Mouse (Mus musculus): ENCODE data around the gene Itgb3bp. TPM values are rescaled to one million over a fixed set of nuclear protein-coding genes. Genes with fewer than 3 reads are reported as not detected.
A peak's percentile ranks its signal among the peaks of the same experiment; 100 is the strongest.

Gene Itgb3bp
- polyA plus RNA-seq, 1 experiment from 2014 or later: 29.7 TPM

DNA sequence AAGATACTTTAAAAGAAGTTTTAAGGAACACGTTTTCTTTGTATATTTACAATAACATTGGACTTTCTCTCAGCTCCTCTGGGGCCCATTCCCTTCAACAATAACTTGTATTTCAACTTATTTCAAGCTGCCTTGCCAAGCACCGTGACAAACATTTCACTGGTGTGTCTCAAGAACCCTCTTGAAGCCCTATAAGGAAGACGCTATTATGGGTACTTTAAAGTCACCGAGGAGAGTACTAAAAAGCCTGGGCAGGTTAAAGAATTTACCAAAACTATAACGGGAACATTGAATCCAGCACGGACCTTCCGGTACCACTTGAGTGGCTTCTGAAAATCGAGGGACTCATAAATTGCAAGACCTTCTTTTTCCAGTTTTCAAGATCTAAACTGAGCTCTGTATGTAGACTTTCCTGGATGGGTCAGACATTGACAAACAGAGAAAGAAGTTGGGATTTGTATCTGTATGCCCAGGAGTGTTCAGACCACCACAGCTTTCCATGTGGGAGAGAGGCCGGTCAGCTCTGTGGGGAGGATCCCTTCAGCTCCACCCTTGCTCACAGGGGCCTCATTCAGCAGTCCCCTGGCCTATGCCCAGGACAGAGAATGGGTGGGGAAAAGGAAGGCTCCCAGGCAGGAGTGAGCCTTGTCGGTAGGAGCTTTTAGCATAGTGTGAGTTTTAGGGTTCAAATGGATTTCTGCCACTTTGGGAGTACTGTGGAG lies 1.1 kb upstream of the Itgb3bp start:
- Histone ChIP-seq H3K27me3 (replicated peaks) (no peaks in the 10 kb centered on the region), H3K9ac (peak overlapping the region; percentile 12; the same call in 1 of the 2 replicates), H3K36me3 (peaks cover 6% of the 10 kb centered on the region; the same call in 1 of the 2 replicates), H3K27ac (0 out of 2 replicates have a peak overlapping the region, but pooled peaks have one; percentile 10), H3K4me2 (peak overlapping the region; percentile 92), H3K4me3 (peak overlapping the region; percentile 67), H3K9me3 (replicated peaks) (no peaks in the 10 kb centered on the region), H3K4me1 (peaks cover 61% of the 10 kb centered on the region)
- WGBS (ENCODE audit: insufficient replicate concordance): 51% methylated on average over 10 of the region's 10 CpGs
- no peak for ATAC-seq

DNA sequence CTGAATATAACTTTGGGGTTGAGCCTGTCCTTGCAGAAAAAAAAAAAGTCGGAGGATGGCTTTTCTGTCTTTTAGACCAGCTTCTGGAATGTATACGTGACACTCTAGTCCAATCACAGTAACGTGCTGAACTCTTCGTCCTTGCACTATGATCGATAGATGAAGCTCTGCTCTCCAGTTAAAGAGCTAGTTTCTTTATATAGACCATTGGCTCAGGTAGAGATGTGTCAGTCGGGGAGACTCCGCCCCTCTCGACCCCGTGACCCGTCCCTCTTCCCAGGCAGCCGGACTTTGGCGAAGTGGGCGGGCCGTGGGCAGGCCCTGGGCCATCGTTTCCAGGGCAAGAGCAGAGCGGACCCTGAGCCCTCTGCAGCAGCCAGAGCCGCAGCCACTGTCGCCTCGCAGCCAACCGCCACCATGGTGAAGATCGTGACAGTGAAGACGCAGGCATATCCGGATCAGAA lies 432 bp downstream of the Itgb3bp start, which contains the start of gene Pgm1:
Gene Pgm1 (plus strand): TSS at position 266 of the 464 bp plus-strand sequence.
- peak; percentile 83 for ATAC-seq
- Histone ChIP-seq H3K4me2 (peak within 1 kb of the TSS; percentile 92), H3K9ac (peak within 1 kb of the TSS; percentile 76), H3K4me1 (peaks cover 61% of the 10 kb centered on the region), H3K9me3 (replicated peaks) (no peaks in the 10 kb centered on the region), H3K27me3 (replicated peaks) (no peaks in the 10 kb centered on the region), H3K27ac (peak within 1 kb of the TSS; percentile 81), H3K36me3 (peaks cover 6% of the 10 kb centered on the region; the same call in 1 of the 2 replicates), H3K4me3 (peak within 1 kb of the TSS; percentile 67)
- 2% methylated on average over 23 of the region's 23 CpGs for WGBS (ENCODE audit: insufficient replicate concordance)

DNA sequence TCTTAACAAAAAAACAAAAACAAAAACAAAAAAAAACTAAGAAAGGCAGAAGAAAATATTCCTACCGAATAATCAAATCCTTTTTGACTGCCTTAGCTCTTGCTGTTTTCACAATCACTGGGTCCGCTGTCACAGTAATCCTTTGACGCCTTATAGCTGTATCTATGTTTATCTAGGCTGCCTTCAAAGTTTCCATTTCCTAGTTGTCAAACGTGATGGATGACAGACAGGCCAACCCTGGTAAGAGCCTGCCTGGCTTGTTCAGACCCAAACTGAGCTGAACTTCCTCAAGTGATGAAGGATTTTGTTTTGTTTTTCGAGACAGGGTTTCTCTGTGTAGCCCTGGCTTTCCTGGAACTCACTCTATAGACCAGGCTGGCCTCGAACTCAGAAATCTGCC lies 1.1 kb downstream of the Itgb3bp start:
- peaks cover 6% of the 10 kb centered on the region; the same call in 1 of the 2 replicates for H3K36me3 ChIP-seq
- H3K4me1 ChIP-seq: peaks cover 57% of the 10 kb centered on the region
- peak overlapping the region; percentile 92 for H3K4me2 ChIP-seq
- no peak overlapping the region for H3K9ac ChIP-seq
- 26% methylated on average over 6 of the region's 6 CpGs for whole genome bisulfite sequencing (ENCODE audit: insufficient replicate concordance)
- ATAC-seq: no peak
- H3K9me3 ChIP-seq (replicated peaks): no peaks in the 10 kb centered on the region
- H3K27me3 ChIP-seq (replicated peaks): no peaks in the 10 kb centered on the region
- H3K4me3 ChIP-seq: no peak overlapping the region
- no peak overlapping the region for H3K27ac ChIP-seq

DNA sequence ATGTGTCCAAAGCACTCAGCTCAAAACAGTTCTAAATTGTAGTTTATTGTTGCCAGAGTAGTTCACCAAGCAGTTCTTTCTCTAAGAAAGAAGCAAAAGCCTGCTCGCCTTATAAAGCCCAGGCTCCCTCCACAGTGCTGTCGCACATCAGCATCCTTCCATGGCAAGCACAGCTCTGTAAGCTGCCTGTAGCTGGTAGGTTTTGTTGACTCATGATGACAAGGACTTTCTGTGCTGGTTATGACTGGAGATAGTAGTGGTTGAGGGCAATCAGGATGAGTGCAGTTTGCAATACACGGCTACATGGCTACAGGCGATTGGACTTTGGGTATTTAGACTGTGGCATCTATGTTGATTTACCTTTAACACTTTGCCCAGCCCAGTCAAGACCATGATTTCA lies 3.2 kb downstream of the Itgb3bp start:
- Histone ChIP-seq H3K9ac (no peak overlapping the region), H3K27me3 (replicated peaks) (no peaks in the 10 kb centered on the region), H3K4me3 (no peak overlapping the region), H3K4me2 (no peak overlapping the region), H3K9me3 (replicated peaks) (no peaks in the 10 kb centered on the region), H3K4me1 (peaks cover 50% of the 10 kb centered on the region), H3K27ac (no peak overlapping the region), H3K36me3 (no peaks in the 10 kb centered on the region)
- WGBS (ENCODE audit: insufficient replicate concordance): 52% methylated on average over 4 of the region's 4 CpGs
- ATAC-seq: peak; percentile 73

DNA sequence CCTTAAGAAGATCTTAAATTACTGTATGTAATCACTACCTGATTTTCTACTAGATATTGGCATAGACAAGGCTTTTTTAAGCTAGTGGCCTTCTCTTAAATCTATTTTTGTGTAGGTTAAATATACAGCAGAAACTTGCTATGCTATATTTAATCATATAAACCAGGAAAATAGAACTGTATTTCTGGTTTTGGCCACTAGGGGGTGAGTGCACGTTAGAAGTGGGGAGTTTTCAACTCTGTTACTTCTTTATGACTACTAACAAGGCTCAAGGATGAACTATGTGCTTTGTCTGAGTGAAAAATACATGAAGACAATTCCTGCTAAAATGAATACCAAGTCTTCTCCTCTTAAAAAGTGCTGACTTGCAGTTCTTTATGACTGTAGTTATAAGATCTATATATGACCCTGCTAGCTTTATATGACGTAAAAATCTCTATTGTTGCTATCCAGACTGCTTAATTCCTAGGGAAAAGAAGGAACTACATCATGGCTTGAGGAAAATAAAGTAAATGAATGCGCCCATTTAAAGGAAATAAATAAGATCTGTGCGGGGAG lies 15.6 kb downstream of the Itgb3bp start:
- H3K27ac ChIP-seq: no peak overlapping the region
- no peaks in the 10 kb centered on the region for H3K4me1 ChIP-seq
- H3K4me2 ChIP-seq: no peak overlapping the region
- WGBS (ENCODE audit: insufficient replicate concordance): 58% methylated on average over 4 of the region's 4 CpGs
- ATAC-seq: no peak
- no peak overlapping the region for H3K4me3 ChIP-seq
- H3K36me3 ChIP-seq: no peaks in the 10 kb centered on the region
- H3K9ac ChIP-seq: no peak overlapping the region
- H3K9me3 ChIP-seq (replicated peaks): no peaks in the 10 kb centered on the region
- H3K27me3 ChIP-seq (replicated peaks): no peaks in the 10 kb centered on the region

DNA sequence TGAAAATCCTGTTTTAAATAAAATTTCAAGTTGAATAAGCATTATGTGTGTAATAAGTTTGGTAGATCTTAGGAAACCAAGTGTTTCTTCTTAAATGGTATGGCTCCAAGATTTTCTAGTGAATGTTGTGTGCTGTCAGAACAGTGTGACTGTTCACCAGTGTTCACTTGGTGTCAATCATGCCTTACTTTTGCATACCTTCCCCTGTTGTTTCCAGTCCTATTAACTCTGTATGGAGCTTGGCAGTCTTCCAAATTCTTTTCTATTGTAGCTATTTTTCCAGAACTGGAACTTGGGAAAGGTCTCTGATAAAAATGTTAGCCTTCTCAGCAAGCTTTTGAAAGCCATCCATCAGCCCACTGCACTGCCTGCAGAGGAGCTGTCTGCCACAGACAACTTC lies 47.2 kb downstream of the Itgb3bp start:
- no peak overlapping the region for H3K9ac ChIP-seq
- 0 out of 2 replicates have a peak, but pooled peaks cover 6% of the 10 kb centered on the region for H3K36me3 ChIP-seq
- no peaks in the 10 kb centered on the region for H3K9me3 ChIP-seq (replicated peaks)
- H3K4me3 ChIP-seq: no peak overlapping the region
- no peak for ATAC-seq
- H3K4me2 ChIP-seq: no peak overlapping the region
- H3K27ac ChIP-seq: no peak overlapping the region
- H3K4me1 ChIP-seq: no peaks in the 10 kb centered on the region
- H3K27me3 ChIP-seq (replicated peaks): no peaks in the 10 kb centered on the region

DNA sequence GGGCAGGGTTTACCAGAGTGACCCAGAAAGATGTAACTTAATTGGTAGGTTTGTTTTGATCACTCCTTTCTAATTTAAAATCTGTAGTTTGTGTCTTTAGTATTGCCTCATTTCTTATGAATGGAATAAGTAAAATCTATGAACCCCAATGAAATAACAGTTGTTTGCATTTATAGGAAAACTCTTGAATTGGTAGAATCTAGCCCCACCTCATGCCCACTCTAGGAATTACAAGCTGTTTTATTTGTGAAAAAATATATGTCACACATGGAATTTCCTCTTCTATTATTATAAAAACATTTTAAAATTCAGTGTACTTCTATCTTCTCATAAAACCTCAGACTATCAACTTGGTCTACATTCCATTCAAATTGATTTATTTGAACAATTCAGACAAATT lies 47.7 kb downstream of the Itgb3bp start:
- Histone ChIP-seq H3K9me3 (replicated peaks) (no peaks in the 10 kb centered on the region), H3K4me1 (no peaks in the 10 kb centered on the region), H3K4me3 (no peak overlapping the region), H3K27ac (no peak overlapping the region), H3K27me3 (replicated peaks) (no peaks in the 10 kb centered on the region), H3K4me2 (no peak overlapping the region), H3K36me3 (0 out of 2 replicates have a peak, but pooled peaks cover 8% of the 10 kb centered on the region), H3K9ac (no peak overlapping the region)
- ATAC-seq: no peak

DNA sequence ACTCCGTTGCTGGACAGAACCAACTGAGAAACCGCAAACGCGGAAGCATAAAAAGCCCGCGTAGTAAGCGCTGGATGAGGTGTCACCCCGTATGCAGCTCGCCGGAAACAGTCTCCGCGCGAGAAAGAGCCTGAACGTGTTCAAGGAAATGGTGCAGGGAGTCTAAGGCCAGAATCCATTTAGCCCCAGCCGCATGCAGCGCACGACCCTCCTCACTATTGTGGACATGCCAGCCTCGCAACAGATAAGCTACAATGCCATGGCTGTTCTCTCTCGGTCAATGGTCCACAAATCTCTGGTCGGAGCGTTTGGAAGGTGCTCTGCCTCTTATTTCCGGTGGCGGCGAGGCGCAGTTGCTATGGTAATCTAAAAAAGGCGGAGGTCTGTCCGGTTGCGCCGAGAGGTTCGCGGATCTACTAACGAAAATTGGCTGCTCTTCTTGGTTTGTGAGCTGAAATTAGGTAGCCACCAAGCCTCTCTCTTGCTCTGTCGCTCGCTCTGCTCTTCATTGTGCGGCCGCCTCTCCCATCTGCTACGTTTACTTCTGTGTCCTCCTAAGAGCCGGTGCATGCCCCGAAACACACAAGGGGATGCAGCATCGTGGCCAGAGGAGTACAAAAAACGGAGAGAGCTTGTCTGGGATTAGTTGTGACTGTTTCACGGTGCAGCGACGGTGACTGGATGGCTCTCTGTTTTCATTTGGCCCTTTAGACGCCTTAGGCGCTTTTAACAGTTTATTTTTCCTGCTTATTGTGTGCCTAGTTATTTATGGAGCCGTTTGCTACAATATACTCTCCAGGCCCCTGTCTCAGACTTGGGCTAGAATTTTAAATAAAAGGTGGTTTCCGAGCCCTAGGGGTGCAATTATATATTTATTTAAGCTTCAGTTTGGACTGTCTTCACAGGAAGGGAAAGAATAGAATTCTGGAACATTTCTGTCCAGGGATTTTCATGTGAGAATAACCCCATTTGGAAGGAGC lies 100.2 kb downstream of the Itgb3bp start, which contains the start of gene Efcab7:
Gene Efcab7 (plus strand): TSS at position 105 of the 980 bp plus-strand sequence.
- no peaks in the 10 kb centered on the region for H3K27me3 ChIP-seq (replicated peaks)
- H3K9me3 ChIP-seq (replicated peaks): no peaks in the 10 kb centered on the region
- H3K27ac ChIP-seq: peak within 1 kb of the TSS; percentile 77
- peak within 1 kb of the TSS; percentile 80 for H3K4me2 ChIP-seq
- peaks cover 21% of the 10 kb centered on the region for H3K4me1 ChIP-seq
- peak; percentile 92 for ATAC-seq
- peak within 1 kb of the TSS; percentile 77 for H3K9ac ChIP-seq
- no peaks in the 10 kb centered on the region for H3K36me3 ChIP-seq
- H3K4me3 ChIP-seq: peak within 1 kb of the TSS; percentile 80
- under 1% methylated on average over 48 of the region's 48 CpGs for WGBS (ENCODE audit: insufficient replicate concordance)

DNA sequence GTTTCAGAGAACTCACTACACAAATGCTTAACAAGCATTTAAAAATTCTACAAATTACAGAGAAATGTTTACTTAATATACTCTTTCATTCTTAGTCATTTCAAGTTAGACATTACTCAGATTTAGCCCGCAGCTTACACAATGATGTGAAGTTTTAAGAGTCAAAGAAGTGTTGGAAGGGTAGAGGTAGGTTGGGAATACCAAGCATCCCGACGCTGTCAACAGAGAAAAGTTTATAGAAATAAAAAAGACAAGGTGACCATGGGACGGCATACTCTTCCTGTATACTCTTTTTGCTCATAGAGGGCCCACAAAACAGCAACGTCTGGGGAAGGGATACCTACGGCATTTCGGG lies 100.9 kb downstream of the Itgb3bp start:
- Histone ChIP-seq H3K4me3 (peak overlapping the region; percentile 80), H3K27me3 (replicated peaks) (no peaks in the 10 kb centered on the region), H3K4me2 (peak overlapping the region; percentile 80), H3K9me3 (replicated peaks) (no peaks in the 10 kb centered on the region), H3K36me3 (no peaks in the 10 kb centered on the region), H3K27ac (peak overlapping the region; percentile 77; the same call in 1 of the 2 replicates), H3K9ac (peak overlapping the region; percentile 77), H3K4me1 (peaks cover 21% of the 10 kb centered on the region)
- ATAC-seq: no peak
- WGBS (ENCODE audit: insufficient replicate concordance): under 1% methylated on average over 7 of the region's 7 CpGs

DNA sequence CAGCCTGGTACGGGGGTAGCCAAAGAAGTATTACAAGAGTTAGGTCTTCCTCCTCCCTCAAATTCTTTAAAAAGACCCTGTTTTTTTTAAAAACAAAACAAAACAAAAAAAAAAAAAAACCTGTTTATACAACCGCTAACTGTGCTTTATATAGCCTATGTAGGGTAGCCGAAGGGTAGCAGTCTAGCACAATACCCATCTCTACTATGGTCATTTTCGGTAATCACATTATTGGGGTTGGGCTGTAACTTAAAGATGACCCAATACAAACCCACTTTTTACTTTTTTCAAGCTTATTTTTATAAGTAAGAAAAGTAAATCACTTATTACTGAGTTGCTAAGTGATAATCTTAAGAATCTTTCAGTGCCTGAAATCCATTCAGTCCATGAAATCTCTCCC lies 101.3 kb downstream of the Itgb3bp start:
- no peak for ATAC-seq
- Histone ChIP-seq H3K27me3 (replicated peaks) (no peaks in the 10 kb centered on the region), H3K9me3 (replicated peaks) (no peaks in the 10 kb centered on the region), H3K4me3 (peak overlapping the region; percentile 80), H3K36me3 (no peaks in the 10 kb centered on the region), H3K9ac (peak overlapping the region; percentile 77), H3K4me1 (peaks cover 21% of the 10 kb centered on the region), H3K4me2 (peak overlapping the region; percentile 80), H3K27ac (no peak overlapping the region)
- WGBS (ENCODE audit: insufficient replicate concordance): 43% methylated on average over 4 of the region's 4 CpGs

DNA sequence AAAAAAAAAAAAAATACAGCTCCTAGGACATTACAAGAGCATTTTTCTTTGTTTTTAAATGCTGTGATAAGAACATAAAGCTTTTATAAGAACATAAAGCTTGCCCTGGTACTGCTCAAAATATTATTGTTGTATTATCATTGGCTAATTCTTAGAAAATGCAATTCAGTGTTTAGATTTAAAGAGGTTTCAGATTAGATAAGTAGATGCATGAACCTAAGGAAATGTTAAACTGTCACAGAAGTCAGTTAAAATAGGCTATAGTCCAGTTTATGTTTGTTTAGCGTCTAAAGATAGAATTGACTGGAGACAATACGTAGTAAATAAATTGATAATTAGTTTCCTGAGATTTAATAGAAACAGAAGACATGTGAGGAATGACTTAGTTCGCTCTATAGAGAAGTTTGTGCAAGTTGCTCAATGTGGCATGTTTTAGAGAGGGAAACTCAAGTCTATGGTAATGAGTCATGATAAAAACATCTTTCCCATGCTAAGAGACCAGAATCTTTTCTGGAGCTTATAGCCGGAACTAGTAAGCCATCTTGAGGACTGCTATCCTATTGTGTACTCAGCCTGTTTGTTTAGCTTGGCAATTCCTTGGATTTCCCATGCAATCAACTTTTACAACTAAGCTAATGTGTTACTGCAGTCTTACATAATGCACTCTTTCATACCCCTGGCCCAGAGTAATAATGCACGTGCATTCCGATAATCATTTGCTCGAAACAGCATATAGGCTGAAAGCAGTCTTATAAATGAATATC lies 112.7 kb downstream of the Itgb3bp start:
- H3K4me1 ChIP-seq: no peaks in the 10 kb centered on the region
- H3K27ac ChIP-seq: no peak overlapping the region
- H3K27me3 ChIP-seq (replicated peaks): no peaks in the 10 kb centered on the region
- H3K4me2 ChIP-seq: no peak overlapping the region
- H3K9ac ChIP-seq: no peak overlapping the region
- no peaks in the 10 kb centered on the region for H3K9me3 ChIP-seq (replicated peaks)
- ATAC-seq: no peak
- 82% methylated on average over 7 of the region's 7 CpGs for WGBS (ENCODE audit: insufficient replicate concordance)
- H3K36me3 ChIP-seq: no peaks in the 10 kb centered on the region
- no peak overlapping the region for H3K4me3 ChIP-seq
